Mouse (Mus musculus) c-Kit-positive CD71-positive TER-119-positive erythroid progenitor cells, embryonic 14.5 days (primary cell): ENCODE data around the gene Cebpzos.

Experiments
- DNase-seq: peaks from one replicate; pipeline ENCODE4 v3.0.0-alpha.2; 2013; ENCODE audit warnings: low spot score

Cebpzos gene

GRCm38 (mm10) chr17:78916369-78916813 is at the start of gene Cebpzos:
Gene Cebpzos (plus strand): TSS chr17:78916500.
- DNase-seq: peak; percentile 87

- no peak for DNase-seq
Measured at GRCm38 (mm10) chr17:78873886-78874285, 42.4 kb upstream of the Cebpzos start.

- no peak for DNase-seq
Measured at GRCm38 (mm10) chr17:78881878-78882304, 34.4 kb upstream of the Cebpzos start.

DNA sequence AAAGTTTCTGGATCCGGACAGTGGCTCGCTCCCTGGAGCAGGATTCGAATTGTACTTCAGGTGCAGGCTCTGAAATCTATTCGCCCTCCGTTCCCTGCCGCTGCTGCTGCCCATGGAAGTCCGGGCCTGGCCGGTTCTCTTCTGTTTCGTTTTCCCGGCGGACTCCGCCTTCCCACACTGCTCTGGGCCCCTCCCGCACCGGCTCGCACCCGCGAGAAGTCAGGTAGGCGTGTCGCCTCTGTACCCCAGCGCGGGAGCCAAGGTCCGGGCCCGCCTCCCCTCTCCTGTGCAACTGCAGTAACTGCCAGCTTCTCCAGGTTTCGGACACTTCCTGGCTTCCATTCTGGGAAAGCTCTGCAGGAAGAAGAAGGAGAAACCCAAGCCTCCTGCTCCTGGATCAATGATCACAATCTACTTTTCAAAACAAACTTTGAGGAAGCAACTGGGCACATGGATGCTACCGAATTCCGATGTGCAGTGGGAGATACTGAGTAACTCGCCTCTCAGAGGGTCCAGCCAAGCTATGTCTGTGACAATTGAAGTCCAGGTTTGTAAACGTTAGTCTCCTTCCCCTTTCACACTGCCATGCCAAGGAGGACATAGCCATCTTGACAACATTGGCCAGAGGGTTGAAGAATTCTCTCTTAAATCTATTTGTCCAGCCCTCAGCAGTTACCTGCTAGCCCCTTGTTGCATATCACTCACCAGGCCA is 33.7 kb upstream of the Cebpzos start, which contains the start of gene Eif2ak2:
Gene Eif2ak2, minus strand, starts transcription at position 173 of the 712 bp plus-strand sequence.
- peak; percentile 73 for DNase-seq

GRCm38 (mm10) chr17:78883291-78883690 is 33.0 kb upstream of the Cebpzos start:
- DNase-seq: no peak

GRCm38 (mm10) chr17:78885286-78886065 is 30.8 kb upstream of the Cebpzos start:
- no peak for DNase-seq

- DNase-seq: no peak
Measured at GRCm38 (mm10) chr17:78888554-78888953, 27.7 kb upstream of the Cebpzos start.

DNA sequence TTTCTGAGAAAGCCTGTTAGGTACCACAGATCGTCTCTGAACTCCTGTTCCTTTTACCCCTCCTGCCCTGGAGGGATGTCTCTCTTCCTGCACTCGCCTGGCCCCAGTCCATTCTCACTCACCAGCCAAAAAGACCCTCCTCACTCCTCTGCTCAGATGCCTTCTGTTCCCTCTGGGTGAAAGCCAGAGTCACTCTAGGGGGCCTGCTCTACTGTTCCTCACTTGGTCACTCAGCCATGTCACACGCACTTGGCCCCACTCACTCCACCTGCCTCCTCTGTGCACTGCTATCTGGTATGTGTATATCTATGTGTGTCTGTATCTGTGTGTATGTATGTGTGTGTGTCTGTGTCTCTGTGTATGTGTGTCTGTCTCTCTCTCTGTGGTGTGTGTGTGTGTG is 27.1 kb upstream of the Cebpzos start:
- DNase-seq: no peak

DNA sequence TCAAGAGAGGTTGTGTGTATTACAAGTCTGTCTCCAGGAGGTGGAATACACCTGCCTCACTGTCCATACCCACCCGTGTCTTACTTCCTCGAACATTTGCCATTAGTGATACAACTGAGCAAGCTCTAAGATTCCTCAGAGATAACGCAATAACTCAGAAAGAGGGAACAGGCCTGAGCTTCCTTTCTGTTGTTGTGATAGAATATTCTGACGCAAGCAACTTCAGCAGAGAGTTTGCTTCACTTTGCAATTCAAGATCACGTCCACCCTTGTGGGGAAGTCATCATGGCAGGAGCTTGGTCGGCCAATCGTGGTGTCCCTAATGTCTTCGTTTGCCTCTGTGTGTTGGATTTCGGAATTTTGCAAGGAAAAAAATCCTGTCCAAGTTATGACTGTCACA is 25.3 kb upstream of the Cebpzos start:
- DNase-seq: no peak

- no peak for DNase-seq
Measured at GRCm38 (mm10) chr17:78894991-78895390, 21.3 kb upstream of the Cebpzos start.

GRCm38 (mm10) chr17:78895394-78895793 is 20.9 kb upstream of the Cebpzos start:
- DNase-seq: no peak

DNA sequence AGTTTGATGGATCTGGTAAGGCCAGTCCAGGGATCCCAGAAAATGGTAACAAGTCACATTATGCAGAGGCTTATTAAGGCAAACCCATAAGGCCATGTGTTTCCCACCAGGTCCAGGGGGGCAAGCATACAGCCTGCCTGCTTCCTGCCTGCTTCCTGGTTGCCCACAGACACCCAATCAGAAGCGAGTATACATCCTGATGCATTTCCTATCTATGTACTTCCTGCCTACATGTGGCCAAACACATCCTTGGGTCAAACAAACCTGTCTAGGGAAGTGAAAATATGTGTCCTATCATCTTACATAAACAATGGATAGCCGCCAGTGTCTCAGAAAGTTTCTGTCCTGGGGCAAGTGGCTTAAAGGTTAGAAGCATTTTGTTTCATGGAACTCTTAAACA is 13.1 kb upstream of the Cebpzos start:
- DNase-seq: no peak

- DNase-seq: no peak
Measured at GRCm38 (mm10) chr17:78906892-78907291, 9.4 kb upstream of the Cebpzos start, which contains the start of gene Sult6b1. Gene Sult6b1 (minus strand): TSS chr17:78906992.

DNA sequence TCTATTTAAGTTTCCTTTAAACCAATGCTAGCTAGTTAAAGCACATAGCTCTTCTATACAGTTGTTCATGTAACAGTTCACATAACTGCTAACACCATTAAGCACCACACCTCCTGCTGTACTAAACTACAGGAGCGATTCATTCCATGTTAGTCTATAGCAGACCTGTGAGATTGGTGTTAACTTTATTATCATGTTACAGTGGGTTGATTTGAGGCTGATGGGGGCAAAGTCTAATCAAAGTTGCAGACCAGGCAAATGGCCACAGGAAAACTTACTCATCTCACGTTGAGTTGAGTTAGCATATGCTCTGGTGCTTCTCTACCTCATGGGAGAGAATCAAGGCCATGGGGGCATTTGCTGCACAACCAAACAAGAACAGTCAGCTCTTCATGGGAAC is 6.9 kb upstream of the Cebpzos start:
- no peak for DNase-seq

DNA sequence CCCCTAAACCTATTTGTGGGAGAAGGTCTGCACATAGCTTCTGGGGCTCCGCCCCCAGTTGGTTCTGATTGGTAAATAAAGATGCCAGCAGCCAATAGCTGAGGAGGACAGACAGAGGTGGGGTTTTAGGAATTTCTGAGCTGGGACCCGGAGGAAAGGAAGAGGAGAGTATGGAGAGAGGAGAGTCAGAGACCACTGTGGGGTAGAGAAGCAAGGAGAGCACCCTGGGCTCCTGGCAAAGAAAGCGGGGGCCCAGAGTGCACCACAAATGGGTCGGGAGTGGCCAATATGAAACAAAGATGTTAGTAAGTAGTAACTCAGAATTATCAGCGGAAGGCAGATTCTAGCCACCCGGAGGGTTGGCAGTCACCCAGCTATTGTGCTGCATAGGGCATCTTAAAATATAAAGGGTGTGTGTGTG is 3.4 kb upstream of the Cebpzos start:
- DNase-seq: no peak

DNA sequence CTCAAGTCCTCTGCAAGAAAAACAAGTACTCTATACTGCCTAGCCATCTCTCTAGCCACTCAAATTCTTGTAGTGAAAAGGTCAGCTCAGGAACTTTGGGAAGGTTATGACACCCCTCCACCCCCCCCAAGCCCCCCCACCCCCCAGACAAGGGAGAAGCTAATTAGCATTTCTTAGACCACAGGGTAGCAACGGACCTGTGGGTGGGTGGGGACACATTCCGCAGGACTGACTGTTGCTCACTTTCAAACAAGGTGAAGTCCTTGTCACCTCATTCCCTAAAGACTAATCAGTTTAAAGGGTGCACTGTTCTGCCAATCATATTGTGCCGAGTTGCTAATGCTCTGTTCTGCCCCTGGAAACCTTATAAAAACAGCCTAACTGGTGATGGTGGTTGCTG is 2.4 kb upstream of the Cebpzos start:
- no peak for DNase-seq

DNA sequence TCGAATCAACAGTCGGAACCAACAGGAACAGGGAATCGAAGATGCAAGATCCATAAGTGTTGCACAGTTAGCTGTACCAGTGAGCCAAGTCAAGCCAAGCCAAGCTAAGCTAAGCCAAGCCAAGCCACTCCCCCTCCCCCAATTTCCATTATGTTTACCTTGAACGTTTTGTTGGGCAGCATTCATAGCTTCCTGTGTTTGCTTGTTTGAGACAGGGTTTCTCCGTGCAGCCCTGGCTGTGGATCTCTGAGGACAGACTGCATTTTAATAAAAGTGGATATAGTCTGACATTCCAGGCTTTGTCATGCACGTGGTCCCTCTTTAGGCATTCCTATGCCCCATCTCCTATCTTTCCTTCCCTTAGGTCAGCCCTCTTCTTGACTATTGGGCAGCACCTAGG is 528 bp upstream of the Cebpzos start:
- no peak for DNase-seq

DNA sequence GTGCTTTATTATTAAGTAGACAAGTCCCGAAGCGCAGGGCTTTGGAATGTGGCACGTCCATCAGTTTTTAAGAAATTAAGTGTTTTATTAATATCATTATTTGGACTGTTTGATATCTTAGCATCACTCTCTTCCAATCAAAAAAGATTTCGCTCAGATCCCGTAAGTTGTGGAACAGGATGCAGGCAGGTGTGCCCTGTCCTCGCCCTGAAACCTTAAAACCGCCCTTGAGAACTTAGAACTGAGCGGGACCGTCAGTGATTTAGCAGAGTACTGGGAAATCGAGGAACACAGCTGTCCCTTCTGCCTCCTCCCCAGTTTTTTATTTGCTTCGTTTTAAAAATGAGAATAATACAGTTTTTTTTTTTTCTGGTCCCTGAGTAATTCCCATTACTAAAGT is 599 bp downstream of the Cebpzos start:
- DNase-seq: no peak

GRCm38 (mm10) chr17:78917696-78918095 is 1.4 kb downstream of the Cebpzos start:
- DNase-seq: no peak

- DNase-seq: no peak
Measured at GRCm38 (mm10) chr17:78935857-78936256, 19.6 kb downstream of the Cebpzos start.

DNA sequence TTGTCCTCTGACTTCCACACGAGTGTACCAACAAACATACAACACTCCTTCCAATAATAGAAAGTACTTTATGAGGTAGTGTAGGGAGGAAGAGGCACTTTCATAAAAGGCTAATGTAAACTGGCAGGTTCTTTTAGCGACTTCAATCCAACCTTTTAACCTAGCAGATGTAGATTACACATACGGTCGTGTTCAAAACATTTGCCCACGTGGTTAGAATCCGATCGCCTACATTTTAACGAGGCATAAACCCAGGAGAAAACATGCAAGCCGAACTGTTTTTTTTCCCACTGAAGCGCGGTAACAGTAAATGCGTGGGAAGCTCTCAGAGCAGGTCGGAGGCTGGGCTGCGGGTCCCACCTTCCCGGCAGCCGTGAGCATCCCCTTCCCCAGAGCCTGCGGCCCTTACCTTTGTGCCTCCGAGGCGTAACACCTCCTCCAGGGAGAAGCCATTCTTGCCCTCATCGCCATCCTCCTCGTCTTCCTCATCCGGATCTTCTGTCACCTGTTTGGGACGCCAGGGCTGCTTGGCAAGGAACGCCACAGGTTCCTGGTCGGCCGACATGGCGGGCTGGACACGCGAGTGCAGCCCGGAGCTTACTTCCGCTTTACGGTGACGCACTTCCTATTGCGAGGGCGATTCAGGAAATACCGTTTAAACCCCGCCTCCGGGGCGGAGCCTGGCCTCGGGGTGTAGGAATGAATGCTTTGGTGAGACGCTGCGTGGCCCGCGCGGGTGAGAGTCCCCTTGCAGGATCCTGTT is 20.3 kb downstream of the Cebpzos start, which contains the start of the genes Cebpz and Ndufaf7:
Gene Cebpz, minus strand, starts transcription at position 601 of the 763 bp plus-strand sequence.
Gene Ndufaf7, plus strand, starts transcription at position 671 of the 763 bp plus-strand sequence.
- peak; percentile 99 for DNase-seq

GRCm38 (mm10) chr17:78937229-78937853 is 21.0 kb downstream of the Cebpzos start:
- peak; percentile 21 for DNase-seq
